Mouse (Mus musculus): Measurements from ENCODE around the gene Yif1a.
A peak's percentile ranks its signal among the peaks of the same experiment; 100 is the strongest.

The Yif1a gene

GRCm38 (mm10) chr19:5087884-5088728 is at the start of gene Yif1a:
TSS of gene Yif1a (plus strand) at chr19:5088538.
- peak; percentile 85 to 95 for DNase-seq (ENCODE audit: low spot score in 2 of 2)

- peak; percentile 69 to 87 for DNase-seq (ENCODE audit: low spot score in 2 of 2)
Measured at GRCm38 (mm10) chr19:5038709-5039156, 49.6 kb upstream of the Yif1a start, which contains the start of the genes B4gat1 and AC124502.3. TSS of gene B4gat1 (plus strand) at chr19:5038826. TSS of gene AC124502.3 (plus strand) at chr19:5038891.

GRCm38 (mm10) chr19:5039301-5040114 is 48.8 kb upstream of the Yif1a start:
- DNase-seq (ENCODE audit: low spot score in 2 of 2), result no peak

GRCm38 (mm10) chr19:5040862-5041523 is 47.3 kb upstream of the Yif1a start, which contains the start of gene Brms1:
TSS of gene Brms1 (plus strand) at chr19:5041354.
- DNase-seq (ENCODE audit: low spot score in 2 of 2), result peak; percentile 79 to 92

GRCm38 (mm10) chr19:5041588-5041987 is 46.8 kb upstream of the Yif1a start:
- DNase-seq (ENCODE audit: low spot score in 2 of 2), result no peak

GRCm38 (mm10) chr19:5045531-5045930 is 42.8 kb upstream of the Yif1a start:
- DNase-seq (ENCODE audit: low spot score in 2 of 2), result no peak

- no peak for DNase-seq (ENCODE audit: low spot score in 2 of 2)
Measured at GRCm38 (mm10) chr19:5048138-5049056, 39.9 kb upstream of the Yif1a start.

- DNase-seq (ENCODE audit: low spot score in 2 of 2), result no peak
Measured at GRCm38 (mm10) chr19:5049325-5049724, 39.0 kb upstream of the Yif1a start.

GRCm38 (mm10) chr19:5050047-5050905 is 38.1 kb upstream of the Yif1a start, which contains the start of gene Rin1:
TSS of gene Rin1 (plus strand) at chr19:5050481.
- peak in 1 of 2 experiments; percentile 46 for DNase-seq (ENCODE audit: low spot score in 2 of 2)

- no peak for DNase-seq (ENCODE audit: low spot score in 2 of 2)
Measured at GRCm38 (mm10) chr19:5051031-5051430, 37.3 kb upstream of the Yif1a start.

- DNase-seq (ENCODE audit: low spot score in 2 of 2), result no peak
Measured at GRCm38 (mm10) chr19:5051515-5051914, 36.8 kb upstream of the Yif1a start.

GRCm38 (mm10) chr19:5052166-5052822 is 36.0 kb upstream of the Yif1a start:
- DNase-seq (ENCODE audit: low spot score in 2 of 2), result no peak

- no peak for DNase-seq (ENCODE audit: low spot score in 2 of 2)
Measured at GRCm38 (mm10) chr19:5052853-5053252, 35.5 kb upstream of the Yif1a start.

- DNase-seq (ENCODE audit: low spot score in 2 of 2), result peak; percentile 60 to 83
Measured at GRCm38 (mm10) chr19:5053909-5054308, 34.4 kb upstream of the Yif1a start.

- no peak for DNase-seq (ENCODE audit: low spot score in 2 of 2)
Measured at GRCm38 (mm10) chr19:5056251-5056650, 32.1 kb upstream of the Yif1a start.

GRCm38 (mm10) chr19:5057876-5058775 is 30.2 kb upstream of the Yif1a start:
- no peak for DNase-seq (ENCODE audit: low spot score in 2 of 2)

GRCm38 (mm10) chr19:5058801-5059771 is 29.3 kb upstream of the Yif1a start:
- DNase-seq (ENCODE audit: low spot score in 2 of 2), result no peak

Measured in spleen, postnatal 10 days (tissue).